Mouse (Mus musculus) bone marrow macrophage, adult 2 months (primary cell): ENCODE results near the gene Kpna6.

Source experiments
- CTCF ChIP-seq: IDR thresholded peaks from 2 replicates; pipeline ENCODE4 v1.5.1; 2012; ENCODE audit warnings: low read depth, mild to moderate bottlenecking, low read length, moderate library complexity
- POLR2A ChIP-seq: IDR thresholded peaks from 2 replicates; pipeline ENCODE4 v1.6.1; 2012; ENCODE audit warnings: mild to moderate bottlenecking, low read depth, low read length, borderline replicate concordance

- TF ChIP-seq CTCF (no peak), POLR2A (no peak)
These were observed 31.7 kb downstream of the Kpna6 start, which contains the start of gene Txlna for GRCm38 (mm10) chr4:129640638-129641467.
